Mouse (Mus musculus): ENCODE measurements at regions not wholly inside any gene's neighbourhood (a gene's known extent, or its start where the extent isn't known, plus 50 kb on each side); places are given as distances from the start of the nearest gene placed in this dataset.

GRCm38 (mm10) chr13:70446940-70447339 is 190.5 kb downstream of the Ice1 start:
- intact Hi-C loops (cut with DNase I) = no loop called here

- intact Hi-C loops (cut with DNase I) = no loop called here
Measured at GRCm38 (mm10) chr13:70454592-70455390, 182.6 kb downstream of the Ice1 start.

GRCm38 (mm10) chr13:70458406-70458805 is 179.0 kb downstream of the Ice1 start:
- intact Hi-C loops (cut with DNase I) = no loop called here

GRCm38 (mm10) chr13:70464996-70465395 is 172.4 kb downstream of the Ice1 start:
- intact Hi-C loops (cut with DNase I) = no loop called here

DNA sequence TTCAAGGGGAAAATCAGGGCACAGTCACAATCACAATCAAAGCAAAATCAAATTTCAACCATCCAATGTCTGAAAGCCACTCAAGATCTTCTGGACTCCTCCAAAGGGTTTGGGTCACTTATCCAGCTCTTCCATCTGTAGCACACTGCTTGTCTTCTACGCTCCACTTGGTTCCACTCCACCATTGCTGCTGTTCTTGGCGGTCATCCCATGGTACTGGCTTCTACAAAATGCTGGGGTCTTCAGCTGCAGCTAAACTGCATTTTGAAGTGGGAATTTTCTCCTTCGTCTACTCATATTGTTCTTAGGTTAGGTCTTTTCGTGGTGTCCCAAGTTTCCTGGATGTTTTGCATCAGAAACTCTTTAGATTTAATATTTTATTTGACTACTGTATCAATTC is 162.7 kb downstream of the Ice1 start:
- intact Hi-C loops (cut with DNase I) = no loop called here

DNA sequence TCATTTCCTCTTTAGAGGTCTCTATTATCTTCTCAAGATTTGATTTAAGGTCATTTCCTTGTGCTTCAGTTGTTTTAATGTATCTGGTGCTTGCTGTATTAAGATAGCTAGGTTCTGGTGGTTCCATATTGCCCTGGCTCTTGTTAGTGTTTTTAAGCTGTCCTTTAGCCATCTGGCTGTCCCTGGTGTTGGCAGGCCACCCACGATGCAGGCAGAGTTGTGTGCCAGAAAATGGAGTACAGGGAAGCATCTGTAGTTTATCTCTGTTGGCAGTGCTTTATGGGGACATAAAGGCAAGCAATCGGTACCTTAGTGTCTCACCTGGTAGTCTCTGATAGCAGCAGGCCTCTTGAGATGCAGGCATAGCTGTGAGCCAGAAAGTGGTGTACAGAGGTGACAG is 162.1 kb downstream of the Ice1 start:
- intact Hi-C loops (cut with DNase I) = no loop called here

DNA sequence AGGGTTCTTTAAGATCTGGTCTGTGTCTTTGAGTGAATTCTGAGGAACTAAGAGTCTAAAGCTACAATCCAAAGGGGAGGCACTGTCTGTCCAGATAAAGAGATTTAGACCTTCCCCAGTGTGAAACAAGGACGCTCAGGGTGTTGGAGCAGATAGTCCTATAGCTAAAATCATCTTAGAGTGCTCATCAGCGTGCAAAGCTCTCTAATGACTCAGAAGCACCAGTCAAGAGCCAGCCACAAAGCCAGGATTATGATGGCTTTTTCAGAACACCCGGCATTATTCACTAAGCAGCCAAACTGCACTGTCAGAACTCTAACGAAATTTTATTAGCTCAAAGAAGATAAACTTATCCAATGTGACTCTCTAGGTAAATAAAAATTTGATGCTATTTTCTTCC is 138.1 kb downstream of the Ice1 start:
- intact Hi-C loops (cut with DNase I) = no loop called here

All from adrenal gland (tissue).